Mouse (Mus musculus) cortical plate, adult 2 months (tissue): ENCODE measurements around the gene Zfp524.

ENCODE experiments used
- CTCF ChIP-seq: fragments of 200-500 bp; IDR thresholded peaks from 2 replicates; pipeline ENCODE4 v1.5.1; 2011; ENCODE audit warnings: mild to moderate bottlenecking, control low read depth, low read length; ENCODE audit not compliant: insufficient read depth; ENCODE audit errors: extremely low read depth
- POLR2A ChIP-seq: fragments of 200-500 bp; IDR thresholded peaks from 2 replicates; pipeline ENCODE4 v1.6.1; 2011; ENCODE audit warnings: mild to moderate bottlenecking, low read length, control low read depth; ENCODE audit not compliant: insufficient read depth; ENCODE audit errors: extremely low read depth

GRCm38 (mm10) chr7:4976832-4977231 lies 37.4 kb upstream of the Zfp524 start:
- no peak for TF ChIP-seq POLR2A
- TF ChIP-seq CTCF: no peak
